Mouse (Mus musculus): Measurements from ENCODE around the gene Susd2.

- TF ChIP-seq CTCF (conservative IDR thresholded peaks at IDR 0.05; ENCODE audit: insufficient read depth, insufficient read length, low read depth, low read length) (no peak), POLR2A (IDR thresholded peaks at IDR 0.05; ENCODE audit: low read depth, low read length) (no peak)
Observed at GRCm38 (mm10) chr10:75667911-75668270, 24.1 kb upstream of the Susd2 start.

Data from kidney, adult 2 months (tissue).